Mouse (Mus musculus) megakaryocyte, embryonic 14.5 days (primary cell): Measurements from ENCODE around the gene Mboat2. TPM values are rescaled to one million over a fixed set of nuclear protein-coding genes. Genes with fewer than 3 reads are reported as not detected.

Source experiments
- H3K27me3 ChIP-seq: replicated peaks from 2 replicates; pipeline ENCODE3; 2012; ENCODE audit warnings: inconsistent platforms
- H3K36me3 ChIP-seq: replicated peaks from 2 replicates; pipeline ENCODE3; 2012; ENCODE audit warnings: low read length, inconsistent platforms, mixed read lengths
- H3K4me1 ChIP-seq: 2 replicates; pipeline ENCODE4 v1.6.1; 2012; ENCODE audit warnings: inconsistent platforms
- H3K4me3 ChIP-seq: replicated peaks from 2 replicates; pipeline ENCODE3; 2012; ENCODE audit warnings: moderate library complexity, mild to moderate bottlenecking, inconsistent platforms
- H3K9me3 ChIP-seq: 2 replicates; pipeline ENCODE4 v1.6.1; 2012; ENCODE audit warnings: inconsistent platforms
- FLI1 ChIP-seq: IDR thresholded peaks from 2 replicates; pipeline ENCODE4 v1.6.1; 2012; ENCODE audit warnings: low read length, inconsistent platforms, mixed read lengths
- GATA1 ChIP-seq: IDR thresholded peaks from 3 replicates; pipeline ENCODE4 v1.6.1; 2012; ENCODE audit warnings: mixed read lengths, low read length, inconsistent platforms, borderline replicate concordance
- polyA plus RNA-seq: library from polyadenylated mRNA; stranded (reverse); fragments of >175 nt; gene quantifications from 2 replicates; pipeline ENCODE4 v1.2.3, GENCODE M21; 2012; ENCODE audit warnings: low replicate concordance; ENCODE audit not compliant: insufficient read depth

Mboat2 gene
- polyA plus RNA-seq, 1 experiment, result 1.6 TPM

GRCm38 (mm10) chr12:24877231-24877630 is 46.6 kb downstream of the Mboat2 start:
- H3K36me3 ChIP-seq, result peaks cover 4% of the 10 kb centered on the region
- no peak overlapping the region for H3K4me3 ChIP-seq
- TF ChIP-seq GATA1 (no peak), FLI1 (no peak)
- H3K27me3 ChIP-seq, result peaks cover 3% of the 10 kb centered on the region
- peaks cover 45% of the 10 kb centered on the region for H3K4me1 ChIP-seq
- no peaks in the 10 kb centered on the region for H3K9me3 ChIP-seq

GRCm38 (mm10) chr12:24878090-24878489 is 47.4 kb downstream of the Mboat2 start:
- Histone ChIP-seq H3K27me3 (peaks cover 3% of the 10 kb centered on the region), H3K4me1 (peaks cover 37% of the 10 kb centered on the region), H3K4me3 (no peak overlapping the region), H3K9me3 (no peaks in the 10 kb centered on the region), H3K36me3 (peaks cover 10% of the 10 kb centered on the region)
- TF ChIP-seq GATA1 (no peak), FLI1 (no peak)

GRCm38 (mm10) chr12:24878735-24879362 is 48.2 kb downstream of the Mboat2 start:
- no peaks in the 10 kb centered on the region for H3K9me3 ChIP-seq
- TF ChIP-seq GATA1, result no peak
- TF ChIP-seq FLI1, result no peak
- peaks cover 33% of the 10 kb centered on the region for H3K4me1 ChIP-seq
- H3K27me3 ChIP-seq, result peaks cover 3% of the 10 kb centered on the region
- H3K36me3 ChIP-seq, result peaks cover 17% of the 10 kb centered on the region
- no peak overlapping the region for H3K4me3 ChIP-seq

GRCm38 (mm10) chr12:24879613-24880029 is 48.9 kb downstream of the Mboat2 start:
- no peak overlapping the region for H3K4me3 ChIP-seq
- H3K4me1 ChIP-seq, result peaks cover 26% of the 10 kb centered on the region
- H3K36me3 ChIP-seq, result peaks cover 24% of the 10 kb centered on the region
- TF ChIP-seq FLI1, result no peak
- no peak for TF ChIP-seq GATA1
- no peaks in the 10 kb centered on the region for H3K9me3 ChIP-seq
- H3K27me3 ChIP-seq, result peaks cover 3% of the 10 kb centered on the region

- Histone ChIP-seq H3K4me3 (no peak overlapping the region), H3K9me3 (no peaks in the 10 kb centered on the region), H3K36me3 (peaks cover 41% of the 10 kb centered on the region), H3K4me1 (peaks cover 8% of the 10 kb centered on the region), H3K27me3 (no peaks in the 10 kb centered on the region)
- TF ChIP-seq FLI1, result no peak
- no peak for TF ChIP-seq GATA1
Observed at GRCm38 (mm10) chr12:24883279-24883678, 52.6 kb downstream of the Mboat2 start.

- TF ChIP-seq FLI1, result no peak
- no peak for TF ChIP-seq GATA1
- Histone ChIP-seq H3K9me3 (no peaks in the 10 kb centered on the region), H3K36me3 (peaks cover 43% of the 10 kb centered on the region), H3K4me1 (peaks cover 40% of the 10 kb centered on the region), H3K27me3 (no peaks in the 10 kb centered on the region), H3K4me3 (no peak overlapping the region)
Observed at GRCm38 (mm10) chr12:24886800-24887199, 56.1 kb downstream of the Mboat2 start.

- H3K36me3 ChIP-seq, result peaks cover 30% of the 10 kb centered on the region
- H3K4me3 ChIP-seq, result peak overlapping the region; percentile 21
- H3K9me3 ChIP-seq, result no peaks in the 10 kb centered on the region
- H3K27me3 ChIP-seq, result no peaks in the 10 kb centered on the region
- TF ChIP-seq GATA1, result no peak
- peaks cover 58% of the 10 kb centered on the region for H3K4me1 ChIP-seq
Observed at GRCm38 (mm10) chr12:24889371-24890051, 58.8 kb downstream of the Mboat2 start.

GRCm38 (mm10) chr12:24890158-24890557 is 59.5 kb downstream of the Mboat2 start:
- H3K4me1 ChIP-seq, result peaks cover 58% of the 10 kb centered on the region
- no peaks in the 10 kb centered on the region for H3K27me3 ChIP-seq
- TF ChIP-seq GATA1 (no peak), FLI1 (no peak)
- peaks cover 29% of the 10 kb centered on the region for H3K36me3 ChIP-seq
- H3K4me3 ChIP-seq, result no peak overlapping the region
- H3K9me3 ChIP-seq, result no peaks in the 10 kb centered on the region

GRCm38 (mm10) chr12:24890684-24891459 is 60.2 kb downstream of the Mboat2 start:
- TF ChIP-seq FLI1 (no peak), GATA1 (no peak)

GRCm38 (mm10) chr12:24892536-24892935 is 61.9 kb downstream of the Mboat2 start:
- Histone ChIP-seq H3K4me3 (no peak overlapping the region), H3K9me3 (no peaks in the 10 kb centered on the region), H3K4me1 (peaks cover 63% of the 10 kb centered on the region), H3K36me3 (peaks cover 28% of the 10 kb centered on the region), H3K27me3 (no peaks in the 10 kb centered on the region)
- TF ChIP-seq FLI1 (no peak), GATA1 (no peak)

More at GRCm38 (mm10) chr12:24890684-24891459, 60.2 kb downstream of the Mboat2 start:
- no peaks in the 10 kb centered on the region for H3K27me3 ChIP-seq
- peaks cover 58% of the 10 kb centered on the region for H3K4me1 ChIP-seq
- no peak overlapping the region for H3K4me3 ChIP-seq
- H3K36me3 ChIP-seq, result peaks cover 30% of the 10 kb centered on the region
- no peaks in the 10 kb centered on the region for H3K9me3 ChIP-seq
